Comparison of ENCODE assay signal across 20 mouse cellular contexts in the genomic region with DNA sequence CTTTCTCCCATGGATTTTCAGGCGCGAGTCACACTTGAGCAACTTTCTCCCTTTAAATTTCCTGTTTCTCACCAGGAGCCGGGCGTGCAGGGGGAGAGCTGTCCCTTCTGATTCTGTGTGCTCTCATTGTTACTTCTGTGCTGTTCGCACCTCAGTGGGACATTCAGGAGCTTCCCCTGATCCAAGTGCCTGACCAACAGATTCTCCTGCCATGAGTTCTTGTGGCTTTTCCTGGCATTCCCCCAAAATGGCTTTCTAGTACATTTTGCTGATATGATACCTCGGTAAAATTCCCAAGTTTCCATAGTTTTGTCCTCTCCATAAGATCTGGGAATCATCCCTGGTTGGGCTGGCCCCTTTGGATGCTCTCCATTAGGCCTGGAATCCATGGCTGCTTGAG.
"Had no signal": no experiment of that assay in that cellular context is flagged by ENCODE, and none has a peak within 500 bp of the region (broad histone marks: within the 10 kb centered on the region; RNA-seq: fewer than 3 reads in every experiment).

No protein-coding gene starts in this region.

- H3K36me3 ChIP-seq: midbrain, embryonic 12.5 days; midbrain, embryonic 15.5 days; neural tube, embryonic 12.5 days; neural tube, embryonic 15.5 days had no signal

- H3K27ac ChIP-seq: layer of hippocampus, adult 2 months; limb, embryonic 10.5 days; limb, embryonic 13.5 days; liver, embryonic 12.5 days; liver, embryonic 15.5 days; macrophage; midbrain, embryonic 12.5 days; midbrain, embryonic 15.5 days; neural tube, embryonic 12.5 days; neural tube, embryonic 15.5 days; stomach, postnatal 0 days had no signal

- H3K4me2 ChIP-seq: limb, embryonic 13.5 days; liver, embryonic 12.5 days; liver, embryonic 15.5 days; midbrain, embryonic 12.5 days; midbrain, embryonic 15.5 days; neural tube, embryonic 12.5 days; neural tube, embryonic 15.5 days had no signal

- H3K4me3 ChIP-seq: layer of hippocampus, adult 2 months; limb, embryonic 10.5 days; limb, embryonic 13.5 days; liver, embryonic 12.5 days; liver, embryonic 15.5 days; midbrain, embryonic 12.5 days; midbrain, embryonic 15.5 days; neural tube, embryonic 12.5 days; neural tube, embryonic 15.5 days had no signal

- H3K9me3 ChIP-seq: limb, embryonic 10.5 days; limb, embryonic 13.5 days; liver, embryonic 12.5 days; liver, embryonic 15.5 days; midbrain, embryonic 12.5 days; midbrain, embryonic 15.5 days; neural tube, embryonic 12.5 days; neural tube, embryonic 15.5 days had no signal

- ATAC-seq: liver, embryonic 12.5 days; midbrain, embryonic 15.5 days had no signal

- H3K4me1 ChIP-seq: neural tube, embryonic 12.5 days had no signal

- H3K27me3 ChIP-seq: limb, embryonic 13.5 days; liver, embryonic 12.5 days; liver, embryonic 15.5 days; midbrain, embryonic 12.5 days; midbrain, embryonic 15.5 days; neural tube, embryonic 12.5 days; neural tube, embryonic 15.5 days had no signal

- DNase-seq: kidney, postnatal 14 days; layer of hippocampus, adult 9-11 months; liver; lung, adult 18-20 months; retina, postnatal 1 day; right cerebral cortex, postnatal 4 days; thymus, adult 2 months; thymus, postnatal 14 days; thymus, postnatal 4 days had no signal

- H3K9ac ChIP-seq: limb, embryonic 13.5 days; liver, embryonic 12.5 days; liver, embryonic 15.5 days; midbrain, embryonic 12.5 days; midbrain, embryonic 15.5 days; neural tube, embryonic 12.5 days; neural tube, embryonic 15.5 days had no signal
